ENCODE assay signal across 8 mouse cellular contexts in genomic region chr1:63181019-63181418, GRCm38 (mm10). TPM values are rescaled to one million over a fixed set of nuclear protein-coding genes. Genes with fewer than 3 reads are reported as not detected.
DNase-seq lines count a peak whose midpoint lies in the region; ATAC-seq and TF ChIP-seq lines count a peak whose summit lies in the region.

No protein-coding gene starts in this region.

- TF ChIP-seq POLR2A in kidney, adult 2 months (IDR thresholded peaks at IDR 0.05; ENCODE audit: low read depth, low read length), result no peak

- no peak overlapping the region for H3K9ac ChIP-seq in embryonic facial prominence, embryonic 12.5 days
- H3K9ac ChIP-seq in limb, embryonic 11.5 days (ENCODE audit: low read length), result no peak overlapping the region
- H3K9ac ChIP-seq in midbrain, embryonic 15.5 days, result no peak overlapping the region

- peaks cover 4% of the 10 kb centered on the region for H3K4me1 ChIP-seq in embryonic facial prominence, embryonic 12.5 days
- peaks cover 6% of the 10 kb centered on the region; the same call in 1 of the 2 replicates for H3K4me1 ChIP-seq in kidney, adult 2 months (ENCODE audit: control insufficient read depth, insufficient read depth, low read length)
- H3K4me1 ChIP-seq in limb, embryonic 11.5 days (ENCODE audit: control insufficient read depth, insufficient read depth, low read length), result peaks cover 3% of the 10 kb centered on the region; the same call in 1 of the 2 replicates
- peaks cover 14% of the 10 kb centered on the region for H3K4me1 ChIP-seq in midbrain, embryonic 15.5 days

- no peak overlapping the region for H3K27ac ChIP-seq in embryonic facial prominence, embryonic 12.5 days
- no peak overlapping the region for H3K27ac ChIP-seq in kidney, adult 2 months (ENCODE audit: insufficient read depth, low read depth, low read length)
- no peak overlapping the region for H3K27ac ChIP-seq in limb, embryonic 11.5 days (replicated peaks; ENCODE audit: low read depth, low read length)
- H3K27ac ChIP-seq in midbrain, embryonic 15.5 days, result peak overlapping the region; percentile 57; the same call in 1 of the 2 replicates

- H3K4me3 ChIP-seq in embryonic facial prominence, embryonic 12.5 days, result no peak overlapping the region
- no peak overlapping the region for H3K4me3 ChIP-seq in kidney, adult 2 months (ENCODE audit: insufficient read depth, low read depth, low read length)
- no peak overlapping the region for H3K4me3 ChIP-seq in limb, embryonic 11.5 days (ENCODE audit: low read depth, low read length)
- no peak overlapping the region for H3K4me3 ChIP-seq in midbrain, embryonic 15.5 days

- 6% methylated on average over 3 of the region's 3 CpGs for WGBS in embryonic facial prominence, embryonic 12.5 days
- 5% methylated on average over 3 of the region's 3 CpGs for WGBS in kidney, adult 2 months
- 7% methylated on average over 3 of the region's 3 CpGs for WGBS in limb, embryonic 11.5 days
- 3% methylated on average over 3 of the region's 3 CpGs for WGBS in midbrain, embryonic 15.5 days

- peak; percentile 61 for DNase-seq in 3134 (ENCODE audit: extremely low read depth, insufficient read length, low spot score)
- DNase-seq in adrenal gland, postnatal 25 days, result peak; percentile 87
- DNase-seq in heart, adult 18-20 months, result peak; percentile 93 to 95
- DNase-seq in kidney, adult 2 months, result peak; percentile 95
- peak; percentile 97 for DNase-seq in limb, embryonic 11.5 days (ENCODE audit: low spot score)
- peak; percentile 81 to 91 for DNase-seq in spleen, adult 18-20 months

- no peak overlapping the region for H3K4me2 ChIP-seq in embryonic facial prominence, embryonic 12.5 days (replicated peaks)
- H3K4me2 ChIP-seq in limb, embryonic 11.5 days (ENCODE audit: low read depth, severe bottlenecking), result no peak overlapping the region
- no peak overlapping the region for H3K4me2 ChIP-seq in midbrain, embryonic 15.5 days

- peaks cover 20% of the 10 kb centered on the region for H3K36me3 ChIP-seq in embryonic facial prominence, embryonic 12.5 days
- H3K36me3 ChIP-seq in kidney, adult 2 months (ENCODE audit: control insufficient read depth, insufficient read depth, low read length), result no peaks in the 10 kb centered on the region
- H3K36me3 ChIP-seq in limb, embryonic 11.5 days (ENCODE audit: control insufficient read depth, insufficient read depth, low read length), result no peaks in the 10 kb centered on the region; the same call in 1 of the 2 replicates
- H3K36me3 ChIP-seq in midbrain, embryonic 15.5 days (replicated peaks), result no peaks in the 10 kb centered on the region; the same call in 1 of the 2 replicates

- ATAC-seq in embryonic facial prominence, embryonic 12.5 days (ENCODE audit: insufficient number of reproducible peaks, insufficient read depth, low FRiP score, low TSS enrichment), result peak; percentile 87
- ATAC-seq in limb, embryonic 11.5 days (ENCODE audit: insufficient number of reproducible peaks, low FRiP score, low TSS enrichment, low read depth), result peak; percentile 75
- ATAC-seq in midbrain, embryonic 15.5 days (replicated peaks), result peak; percentile 79

- H3K9me3 ChIP-seq in embryonic facial prominence, embryonic 12.5 days, result no peaks in the 10 kb centered on the region
- no peaks in the 10 kb centered on the region for H3K9me3 ChIP-seq in limb, embryonic 11.5 days (ENCODE audit: control insufficient read depth, low read length)
- H3K9me3 ChIP-seq in midbrain, embryonic 15.5 days, result no peaks in the 10 kb centered on the region

- peak; percentile 96 for TF ChIP-seq CTCF in kidney, adult 2 months (conservative IDR thresholded peaks at IDR 0.05; ENCODE audit: insufficient read depth, insufficient read length, low read depth, low read length)

- H3K27me3 ChIP-seq in embryonic facial prominence, embryonic 12.5 days, result no peaks in the 10 kb centered on the region
- H3K27me3 ChIP-seq in kidney, adult 2 months (replicated peaks; ENCODE audit: control insufficient read depth, insufficient read depth, low read length), result no peaks in the 10 kb centered on the region
- no peaks in the 10 kb centered on the region for H3K27me3 ChIP-seq in limb, embryonic 11.5 days (ENCODE audit: control insufficient read depth, insufficient read depth, low read length)
- no peaks in the 10 kb centered on the region for H3K27me3 ChIP-seq in midbrain, embryonic 15.5 days (replicated peaks)

RNA-seq across cellular contexts. Expression of gene Ndufs1, which starts 4.4 kb away (rescaled TPM):
- total RNA-seq in adrenal gland, postnatal 25 days (2021), result 252 TPM in 2 replicates
- 134 and 136 TPM in 2 replicates for polyA plus RNA-seq in embryonic facial prominence, embryonic 12.5 days (2016; fragmentation: Nextera tagmentation; extraction: Ambion mirVana)
- total RNA-seq in heart, adult 18-20 months (2021), result 100 to 1,000 TPM; 828 to 862 TPM
- 116 and 163 TPM in 2 replicates for polyA plus RNA-seq in kidney, adult 2 months (2012; rRNA removed)
- polyA plus RNA-seq in limb, embryonic 11.5 days (2014; fragmentation: Nextera tagmentation; extraction: Ambion mirVana), result 148 and 154 TPM in 2 replicates
- 132 and 136 TPM in 2 replicates for polyA plus RNA-seq in midbrain, embryonic 15.5 days (2015; fragmentation: Nextera tagmentation; extraction: Ambion mirVana)

RNA-seq across cellular contexts. Expression of gene Eef1b2, which starts 4.4 kb away (rescaled TPM):
- total RNA-seq in adrenal gland, postnatal 25 days (2021), result 577 and 595 TPM in 2 replicates
- polyA plus RNA-seq in embryonic facial prominence, embryonic 12.5 days (2016; fragmentation: Nextera tagmentation; extraction: Ambion mirVana), result 505 and 511 TPM in 2 replicates
- 100 to 1,000 TPM; 473 to 499 TPM for total RNA-seq in heart, adult 18-20 months (2021)
- 215 and 216 TPM in 2 replicates for polyA plus RNA-seq in kidney, adult 2 months (2012; rRNA removed)
- polyA plus RNA-seq in limb, embryonic 11.5 days (2014; fragmentation: Nextera tagmentation; extraction: Ambion mirVana), result 652 and 703 TPM in 2 replicates
- polyA plus RNA-seq in midbrain, embryonic 15.5 days (2015; fragmentation: Nextera tagmentation; extraction: Ambion mirVana), result 446 and 479 TPM in 2 replicates

RNA-seq across cellular contexts. Expression of gene Gpr1, which starts 33.3 kb away (rescaled TPM):
- total RNA-seq in adrenal gland, postnatal 25 days (2021), result 0.48 TPM in 1 of 2 replicates, not detected in the other
- 0.15 and 0.24 TPM in 2 replicates for polyA plus RNA-seq in embryonic facial prominence, embryonic 12.5 days (2016; fragmentation: Nextera tagmentation; extraction: Ambion mirVana)
- under 1 TPM; 0.17 to 0.51 TPM for total RNA-seq in heart, adult 18-20 months (2021)
- 0.05 and 0.06 TPM in 2 replicates for polyA plus RNA-seq in kidney, adult 2 months (2012; rRNA removed)
- polyA plus RNA-seq in limb, embryonic 11.5 days (2014; fragmentation: Nextera tagmentation; extraction: Ambion mirVana), result 0.09 TPM in 1 of 2 replicates, not detected in the other
- polyA plus RNA-seq in midbrain, embryonic 15.5 days (2015; fragmentation: Nextera tagmentation; extraction: Ambion mirVana), result 0.66 and 1.2 TPM in 2 replicates
